Mouse (Mus musculus) hindbrain, embryonic 11.5 days (tissue): ENCODE results near the gene Ccr9. TPM values are rescaled to one million over a fixed set of nuclear protein-coding genes. Genes with fewer than 3 reads are reported as not detected.

Experiments used
- ATAC-seq: fragments of 200-750 bp; cut with Nextera tagmentation; 2 replicates; pipeline ENCODE4 v1.8.0; 2017; ENCODE audit warnings: mild to moderate bottlenecking, moderate TSS enrichment, moderate library complexity; ENCODE audit not compliant: low FRiP score
- DNase-seq: peaks from one replicate; pipeline ENCODE4 v3.0.0-alpha.2; 2015; ENCODE audit warnings: low spot score
- H3K27ac ChIP-seq: fragments of 300-500 bp; sonication (generic); 2 replicates; pipeline ENCODE4 v1.5.1; 2014; ENCODE audit warnings: mild to moderate bottlenecking, low read depth, low read length
- H3K27me3 ChIP-seq: fragments of 300-500 bp; sonication (generic); 2 replicates; pipeline ENCODE4 v1.6.1; 2014; ENCODE audit warnings: mild to moderate bottlenecking, low read length, moderate library complexity, mixed read lengths; ENCODE audit not compliant: control insufficient read depth, insufficient read depth
- H3K36me3 ChIP-seq: fragments of 300-500 bp; sonication (generic); 2 replicates; pipeline ENCODE4 v1.6.1; 2014; ENCODE audit warnings: mild to moderate bottlenecking, low read length, moderate library complexity, mixed read lengths; ENCODE audit not compliant: control insufficient read depth, insufficient read depth
- H3K4me1 ChIP-seq: fragments of 300-500 bp; sonication (generic); replicated peaks from 2 replicates; pipeline ENCODE4 v1.6.1; 2014; ENCODE audit warnings: low read length, mixed read lengths; ENCODE audit not compliant: control insufficient read depth, insufficient read depth
- H3K4me2 ChIP-seq: fragments of 300-500 bp; sonication (generic); replicated peaks from 2 replicates; pipeline ENCODE4 v1.6.1; 2014; ENCODE audit warnings: mild to moderate bottlenecking, low read depth, low read length
- H3K4me3 ChIP-seq: fragments of 300-500 bp; sonication (generic); 2 replicates; pipeline ENCODE4 v1.5.1; 2014; ENCODE audit warnings: low read depth, low read length
- H3K9ac ChIP-seq: fragments of 300-500 bp; sonication (generic); 2 replicates; pipeline ENCODE4 v1.6.1; 2014; ENCODE audit warnings: low read depth, low read length
- H3K9me3 ChIP-seq: fragments of 300-500 bp; sonication (generic); 2 replicates; pipeline ENCODE4 v1.6.1; 2016; ENCODE audit warnings: low read length; ENCODE audit not compliant: control insufficient read depth
- WGBS: fragments of 180-500 bp; shearing (Covaris S2); extraction: QIAGEN DNeasy Blood & Tissue Kit; methylation state at CpG from one replicate; pipeline ENCODE4 v1.1.7; 2014; 5-methylcytosine and 5-hydroxymethylcytosine counted together
- polyA plus RNA-seq: library from polyadenylated mRNA; unstranded; fragments of >200 nt; fragmentation: Nextera tagmentation; extraction: Ambion mirVana; gene quantifications from 2 replicates; pipeline ENCODE4 v1.2.1, GENCODE M21; 2014

Ccr9 gene
- polyA plus RNA-seq, 1 experiment from 2014 or later, result 0.09 TPM

- WGBS, result 96% methylated on average over 3 of the region's 3 CpGs
- H3K4me2 ChIP-seq, result no peak overlapping the region
- ATAC-seq (no peak), DNase-seq (no peak)
- no peak overlapping the region for H3K4me3 ChIP-seq
- no peaks in the 10 kb centered on the region for H3K36me3 ChIP-seq
- H3K4me1 ChIP-seq, result no peaks in the 10 kb centered on the region
- H3K27me3 ChIP-seq, result no peaks in the 10 kb centered on the region
- H3K27ac ChIP-seq, result no peak overlapping the region
- H3K9ac ChIP-seq, result no peak overlapping the region
- H3K9me3 ChIP-seq, result no peaks in the 10 kb centered on the region
These were observed 137.2 kb downstream of the Ccr9 start for GRCm38 (mm10) chr9:123815444-123815843.

- Histone ChIP-seq H3K4me3 (no peak overlapping the region), H3K9me3 (no peaks in the 10 kb centered on the region), H3K27ac (no peak overlapping the region), H3K36me3 (no peaks in the 10 kb centered on the region), H3K27me3 (no peaks in the 10 kb centered on the region), H3K4me2 (no peak overlapping the region), H3K9ac (no peak overlapping the region), H3K4me1 (no peaks in the 10 kb centered on the region)
- no peak for DNase-seq
- no peak for ATAC-seq
- WGBS, result 89% methylated on average over 1 of the region's 1 CpGs
These were observed 137.8 kb downstream of the Ccr9 start for GRCm38 (mm10) chr9:123815996-123816395.

- no peak overlapping the region for H3K9ac ChIP-seq
- no peaks in the 10 kb centered on the region for H3K36me3 ChIP-seq
These were observed 140.4 kb downstream of the Ccr9 start for GRCm38 (mm10) chr9:123818601-123819000.

GRCm38 (mm10) chr9:123826631-123827030, 148.4 kb downstream of the Ccr9 start:
- no peak overlapping the region for H3K9ac ChIP-seq
- H3K27ac ChIP-seq, result no peak overlapping the region
- 0 out of 2 replicates have a peak, but pooled peaks cover 9% of the 10 kb centered on the region for H3K36me3 ChIP-seq
- H3K4me2 ChIP-seq, result no peak overlapping the region
- H3K4me1 ChIP-seq, result no peaks in the 10 kb centered on the region
- 90% methylated on average over 3 of the region's 3 CpGs for WGBS
- no peak for DNase-seq
- no peak for ATAC-seq
- H3K9me3 ChIP-seq, result no peaks in the 10 kb centered on the region
- no peak overlapping the region for H3K4me3 ChIP-seq
- H3K27me3 ChIP-seq, result no peaks in the 10 kb centered on the region

More at GRCm38 (mm10) chr9:123818601-123819000, 140.4 kb downstream of the Ccr9 start:
- Histone ChIP-seq H3K9me3 (no peaks in the 10 kb centered on the region), H3K4me2 (no peak overlapping the region), H3K27ac (no peak overlapping the region), H3K4me1 (no peaks in the 10 kb centered on the region), H3K4me3 (no peak overlapping the region), H3K27me3 (no peaks in the 10 kb centered on the region)
- ATAC-seq (no peak), DNase-seq (no peak)
- 74% methylated on average over 2 of the region's 2 CpGs for WGBS

- Histone ChIP-seq H3K9me3 (no peaks in the 10 kb centered on the region), H3K27ac (no peak overlapping the region), H3K4me2 (no peak overlapping the region), H3K4me3 (no peak overlapping the region), H3K36me3 (0 out of 2 replicates have a peak, but pooled peaks cover 9% of the 10 kb centered on the region), H3K9ac (no peak overlapping the region), H3K27me3 (no peaks in the 10 kb centered on the region), H3K4me1 (no peaks in the 10 kb centered on the region)
- ATAC-seq (no peak), DNase-seq (no peak)
- 89% methylated on average over 4 of the region's 4 CpGs for WGBS
These were observed 150.7 kb downstream of the Ccr9 start for GRCm38 (mm10) chr9:123828916-123829315.

Other genes with a start within 250 kb of the Ccr9 start
- gene Limd1, start 199.7 kb upstream of the Ccr9 start, polyA plus RNA-seq, result 37.5 and 40.0 TPM in 2 replicates
- gene Sacm1l, start 148.7 kb upstream of the Ccr9 start, polyA plus RNA-seq, result 50.6 and 60.1 TPM in 2 replicates
- 0.08 and 0.22 TPM in 2 replicates for gene Slc6a20b, start 45.9 kb upstream of the Ccr9 start, polyA plus RNA-seq
- gene Slc6a20a, start 446 bp downstream of the Ccr9 start, polyA plus RNA-seq, result 0.95 and 1.5 TPM in 2 replicates
- 55.0 and 58.6 TPM in 2 replicates for gene Lztfl1, start 39.3 kb downstream of the Ccr9 start, polyA plus RNA-seq
- gene Cxcr6, start 128.0 kb downstream of the Ccr9 start, polyA plus RNA-seq, result 0.48 TPM in 1 of 2 replicates, not detected in the other
- gene Fyco1, start 173.5 kb downstream of the Ccr9 start, polyA plus RNA-seq, result 6.8 and 9.5 TPM in 2 replicates
- gene Xcr1, start 183.6 kb downstream of the Ccr9 start, polyA plus RNA-seq, result 0.04 and 0.06 TPM in 2 replicates